Mouse (Mus musculus) C2C12 (cell line): ENCODE results near the gene Gse1. TPM values are rescaled to one million over a fixed set of nuclear protein-coding genes. Genes with fewer than 3 reads are reported as not detected.

Experiments used
- H3K27me3 ChIP-seq: one replicate; pipeline ENCODE4 v1.6.1; 2011; ENCODE audit not compliant: control insufficient read depth, insufficient read depth, insufficient read length
- H3K36me3 ChIP-seq: one replicate; pipeline ENCODE4 v1.6.1; 2011; ENCODE audit not compliant: control insufficient read depth, insufficient read depth
- H3K4me3 ChIP-seq: one replicate; pipeline ENCODE4 v1.5.1; 2011; ENCODE audit warnings: mild to moderate bottlenecking, control low read depth; ENCODE audit not compliant: poor library complexity, insufficient read depth, severe bottlenecking
- H3K79me2 ChIP-seq: one replicate; pipeline ENCODE4 v1.6.1; 2011; ENCODE audit not compliant: control insufficient read depth, insufficient read depth
- H3K79me3 ChIP-seq: one replicate; pipeline ENCODE4 v1.6.1; 2011; ENCODE audit warnings: low read depth, control low read depth
- H3ac ChIP-seq: one replicate; pipeline ENCODE3; 2011; ENCODE audit warnings: low read depth; ENCODE audit not compliant: control insufficient read depth, insufficient read length
- CEBPB ChIP-seq: IDR thresholded peaks from one replicate; pipeline ENCODE4 v1.6.1; 2011; ENCODE audit warnings: low read depth, mild to moderate bottlenecking, control low read depth, moderate library complexity
- CTCF ChIP-seq: IDR thresholded peaks from one replicate; pipeline ENCODE4 v1.5.1; 2011; ENCODE audit not compliant: control insufficient read depth, insufficient read depth, insufficient read length
- FOSL1 ChIP-seq: IDR thresholded peaks from one replicate; pipeline ENCODE4 v1.8.0; 2011; ENCODE audit warnings: mild to moderate bottlenecking, low read length; ENCODE audit not compliant: poor library complexity, insufficient read depth, severe bottlenecking
- MAX ChIP-seq: IDR thresholded peaks from one replicate; pipeline ENCODE4 v1.6.1; 2011; ENCODE audit warnings: mild to moderate bottlenecking, control low read depth
- MYOD1 ChIP-seq: IDR thresholded peaks from one replicate; pipeline ENCODE4 v1.6.1; 2011; ENCODE audit warnings: low read depth; ENCODE audit not compliant: control insufficient read depth, insufficient read length
- MYOG ChIP-seq: IDR thresholded peaks from one replicate; pipeline ENCODE4 v1.6.1; 2011; ENCODE audit not compliant: control insufficient read depth, insufficient read length; ENCODE audit errors: extremely low read depth
- USF1 ChIP-seq: IDR thresholded peaks from one replicate; pipeline ENCODE4 v1.6.1; 2011; ENCODE audit warnings: low read depth, mild to moderate bottlenecking, control low read depth, moderate library complexity
- polyA plus RNA-seq: library from polyadenylated mRNA; unstranded; fragments of >200 nt; fragmentation: generic; extraction: Trizol; gene quantifications from one replicate; pipeline ENCODE4 v1.2.1, GENCODE M21; 2012; ENCODE audit warnings: missing spikeins

Gse1 gene
- polyA plus RNA-seq, 1 experiment, result 15.6 TPM

DNA sequence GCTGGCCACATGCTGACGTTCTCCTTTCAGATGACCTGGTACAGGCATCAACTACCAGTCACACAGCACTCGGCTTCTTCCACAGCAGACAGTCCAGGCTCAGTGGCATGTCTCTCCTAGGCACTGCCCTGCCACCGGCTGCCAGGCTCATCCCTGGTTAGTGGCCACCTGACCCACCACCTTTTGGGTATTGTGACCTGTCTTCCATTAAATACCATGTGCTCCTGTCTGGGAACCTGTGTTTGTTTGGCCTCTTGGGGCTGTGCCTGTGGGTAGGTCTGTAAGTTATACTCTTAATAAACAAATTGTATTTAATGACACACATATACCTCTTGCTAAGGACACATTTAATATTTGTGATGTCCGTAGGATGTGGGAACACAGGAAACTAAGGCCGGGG is 142.9 kb downstream of the Gse1 start:
- Histone ChIP-seq H3ac (no peak overlapping the region), H3K36me3 (no peaks in the 10 kb centered on the region), H3K27me3 (no peaks in the 10 kb centered on the region), H3K4me3 (no peak overlapping the region), H3K79me2 (peaks cover 9% of the 10 kb centered on the region), H3K79me3 (no peaks in the 10 kb centered on the region)
- TF ChIP-seq MYOG (no peak), MYOD1 (no peak), USF1 (no peak), CTCF (no peak), CEBPB (no peak), MAX (no peak), FOSL1 (no peak)

DNA sequence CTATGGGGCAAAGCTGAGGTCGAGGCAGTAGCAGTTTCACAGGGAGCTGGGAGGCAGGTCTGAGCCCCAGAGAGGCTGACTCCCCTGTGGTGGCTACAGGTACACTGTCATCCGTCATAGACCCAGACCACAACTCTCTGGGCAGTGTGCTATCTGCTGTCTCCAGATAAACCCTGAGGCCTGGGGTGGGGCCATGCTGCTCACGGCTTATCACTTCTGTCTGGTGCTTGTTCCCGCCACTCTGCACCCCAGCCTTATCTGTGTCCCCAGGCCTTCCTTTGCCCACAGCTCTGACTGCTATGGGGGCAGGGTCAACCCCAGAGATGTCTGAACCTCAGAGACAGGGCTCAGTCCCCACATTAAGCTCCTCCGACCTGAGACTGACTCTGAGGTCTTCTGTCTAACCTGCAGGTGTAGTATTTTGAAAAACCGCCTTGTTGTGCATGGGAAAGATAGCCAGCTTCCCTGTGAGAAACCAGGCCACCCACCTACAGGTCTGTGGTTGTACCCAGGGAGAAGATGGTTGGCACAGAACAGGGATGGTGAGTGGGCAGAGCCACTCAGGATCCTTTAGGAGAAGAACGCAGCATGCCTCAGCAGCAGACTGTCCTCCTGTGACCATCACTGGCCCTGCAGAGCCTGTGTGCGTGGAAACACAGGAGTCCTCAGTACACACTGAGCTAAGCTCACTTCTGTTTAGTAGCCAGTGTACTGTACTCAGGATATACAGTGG is 143.6 kb downstream of the Gse1 start:
- Histone ChIP-seq H3K79me2 (peaks cover 9% of the 10 kb centered on the region), H3K27me3 (no peaks in the 10 kb centered on the region)
- TF ChIP-seq MYOD1 (no peak), FOSL1 (no peak), CEBPB (no peak), CTCF (no peak), MYOG (no peak), MAX (no peak), USF1 (no peak)

DNA sequence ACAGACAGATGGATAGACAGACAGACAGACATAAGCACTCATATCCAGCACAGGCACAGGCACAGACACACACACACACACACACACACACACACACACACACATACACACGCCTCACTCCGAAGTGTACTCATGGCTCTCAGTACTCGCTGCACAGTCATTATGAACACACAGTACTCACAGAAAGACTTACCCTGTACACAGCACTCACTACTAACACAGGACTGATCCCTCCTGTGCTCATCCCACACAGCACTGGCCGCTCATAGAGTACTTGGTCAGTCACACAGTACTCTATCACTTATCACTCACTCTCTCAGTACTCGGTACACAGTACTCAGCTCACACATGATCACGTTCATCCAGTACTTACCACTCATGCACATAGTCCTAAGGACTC is 144.4 kb downstream of the Gse1 start:
- Histone ChIP-seq H3K27me3 (no peaks in the 10 kb centered on the region), H3K4me3 (no peak overlapping the region), H3K79me2 (peaks cover 9% of the 10 kb centered on the region), H3K36me3 (no peaks in the 10 kb centered on the region), H3K79me3 (no peaks in the 10 kb centered on the region), H3ac (no peak overlapping the region)
- TF ChIP-seq USF1 (no peak), MYOG (no peak), FOSL1 (no peak), CTCF (no peak), MAX (no peak), MYOD1 (no peak), CEBPB (no peak)

More for the DNA sequence above, 143.6 kb downstream of the Gse1 start:
- Histone ChIP-seq H3K36me3 (no peaks in the 10 kb centered on the region), H3K79me3 (no peaks in the 10 kb centered on the region), H3K4me3 (no peak overlapping the region), H3ac (no peak overlapping the region)

DNA sequence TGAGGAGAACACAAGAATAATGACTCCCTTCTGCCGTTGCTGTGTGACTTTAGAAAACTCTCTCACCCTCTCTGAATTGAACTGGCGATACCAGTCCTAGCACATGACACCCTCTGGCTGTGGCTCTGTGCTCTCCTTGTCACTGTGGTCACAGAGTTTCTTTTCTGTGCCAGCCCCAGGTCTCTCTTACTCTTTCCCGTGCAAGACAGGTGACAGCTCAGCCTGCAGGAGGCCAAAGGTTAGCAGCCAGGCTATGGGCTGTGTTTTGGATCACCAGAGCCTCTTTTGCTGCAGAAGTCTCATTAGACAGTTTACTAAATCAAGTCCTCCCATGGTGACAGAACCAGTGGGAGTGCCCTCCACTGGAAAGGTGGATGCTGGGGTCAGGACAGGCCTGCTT is 145.4 kb downstream of the Gse1 start:
- Histone ChIP-seq H3K79me2 (peaks cover 9% of the 10 kb centered on the region), H3ac (no peak overlapping the region), H3K27me3 (no peaks in the 10 kb centered on the region), H3K79me3 (no peaks in the 10 kb centered on the region), H3K36me3 (no peaks in the 10 kb centered on the region), H3K4me3 (no peak overlapping the region)
- TF ChIP-seq MAX (no peak), MYOG (no peak), CEBPB (no peak), USF1 (no peak), CTCF (no peak), FOSL1 (no peak), MYOD1 (no peak)

DNA sequence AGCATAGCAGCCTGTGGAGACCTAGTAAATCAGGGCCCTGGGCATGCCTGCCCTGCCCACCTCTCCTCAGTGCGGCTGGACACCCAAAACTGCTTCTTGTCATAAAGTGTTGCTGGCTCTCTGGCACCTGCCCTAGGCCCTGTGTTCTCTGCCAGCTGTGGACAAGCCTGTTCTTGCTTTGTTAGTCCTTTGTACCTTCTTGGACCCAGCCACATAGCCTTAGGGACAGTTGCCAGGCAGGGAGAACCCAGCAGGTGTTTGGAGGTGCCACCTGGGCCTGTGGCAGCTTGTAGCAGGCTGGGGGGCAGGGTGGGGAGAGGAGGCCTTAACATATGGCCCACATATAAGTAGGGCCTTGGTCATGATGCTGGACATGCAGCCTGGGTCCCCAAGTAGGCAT is 145.8 kb downstream of the Gse1 start:
- no peak overlapping the region for H3K4me3 ChIP-seq
- TF ChIP-seq MYOG (no peak), USF1 (no peak), MAX (no peak), CTCF (no peak), CEBPB (no peak), MYOD1 (no peak), FOSL1 (no peak)

DNA sequence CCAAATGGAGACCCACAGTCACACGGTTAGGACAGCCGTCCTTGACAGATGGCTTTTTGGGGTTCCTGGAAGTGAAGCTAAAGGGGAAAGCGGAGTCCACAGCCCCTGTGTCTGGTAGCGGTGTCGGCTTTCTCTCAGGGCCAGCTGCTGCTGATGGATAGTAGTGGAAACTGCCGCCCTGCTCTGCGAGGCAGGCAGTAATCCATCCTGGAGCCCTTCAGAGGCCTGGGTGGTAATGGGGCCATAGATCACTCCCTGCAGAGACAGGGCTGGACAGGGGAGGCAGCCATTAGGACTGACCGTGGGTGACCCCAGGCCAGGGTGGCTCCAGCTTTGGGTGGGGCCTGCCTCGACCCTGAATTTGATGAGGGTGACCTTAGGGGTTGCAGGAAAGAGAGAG is 146.3 kb downstream of the Gse1 start:
- no peaks in the 10 kb centered on the region for H3K79me3 ChIP-seq
- no peaks in the 10 kb centered on the region for H3K27me3 ChIP-seq
- peaks cover 7% of the 10 kb centered on the region for H3K79me2 ChIP-seq
- TF ChIP-seq MYOD1 (no peak), CTCF (no peak), FOSL1 (no peak), MAX (no peak), CEBPB (no peak), USF1 (no peak), MYOG (no peak)
- no peak overlapping the region for H3ac ChIP-seq
- no peaks in the 10 kb centered on the region for H3K36me3 ChIP-seq
- no peak overlapping the region for H3K4me3 ChIP-seq

More for the DNA sequence above, 145.8 kb downstream of the Gse1 start:
- H3K79me2 ChIP-seq, result peaks cover 9% of the 10 kb centered on the region
- no peaks in the 10 kb centered on the region for H3K27me3 ChIP-seq
- H3K36me3 ChIP-seq, result no peaks in the 10 kb centered on the region
- H3K79me3 ChIP-seq, result no peaks in the 10 kb centered on the region
- H3ac ChIP-seq, result no peak overlapping the region
